13 mouse cellular contexts compared by ENCODE assay signal in genomic region chr7:66162981-66163380, GRCm38 (mm10).
"Had no signal": no experiment of that assay in that cellular context is flagged by ENCODE, and none has a peak within 500 bp of the region (broad histone marks: within the 10 kb centered on the region; RNA-seq: fewer than 3 reads in every experiment).

No protein-coding gene starts in this region.

- H3K9ac ChIP-seq: limb, embryonic 13.5 days; neural tube, embryonic 15.5 days had no signal

- H3K4me3 ChIP-seq: limb, embryonic 13.5 days; myocyte; neural tube, embryonic 15.5 days had no signal

- H3K9me3 ChIP-seq: limb, embryonic 13.5 days; neural tube, embryonic 15.5 days had no signal

- DNase-seq: kidney, adult 9 months; kidney, postnatal 14 days; left cerebral cortex, postnatal 4 days; lung, adult 18-20 months; midbrain, embryonic 14.5 days; right cerebral cortex, adult 18-20 months; right cerebral cortex, postnatal 25 days; thymus, adult 2 months; thymus, postnatal 25 days had no signal

- H3K4me2 ChIP-seq: limb, embryonic 13.5 days; liver, embryonic 11.5 days; neural tube, embryonic 15.5 days had no signal

- H3K27me3 ChIP-seq: limb, embryonic 13.5 days; neural tube, embryonic 15.5 days had no signal

- H3K36me3 ChIP-seq: neural tube, embryonic 15.5 days had no signal

- H3K27ac ChIP-seq: limb, embryonic 13.5 days had no signal
